Mouse (Mus musculus) intestine, embryonic 14.5 days (tissue): ENCODE results near the gene Zfp874b. TPM values are rescaled to one million over a fixed set of nuclear protein-coding genes. Genes with fewer than 3 reads are reported as not detected.
"Not testable (repeated sequence)": the region's sequence is repeated elsewhere in the genome, so short reads cannot be mapped to it uniquely, and the experiment has no call there.

Experiments
- ATAC-seq: fragments of 200-750 bp; cut with Nextera tagmentation; replicated peaks from 2 replicates; pipeline ENCODE4 v1.8.0; 2017; ENCODE audit warnings: low read depth, moderate number of reproducible peaks, moderate TSS enrichment, moderate library complexity; ENCODE audit not compliant: low FRiP score, low TSS enrichment
- DNase-seq: peaks from one replicate; pipeline ENCODE4 v3.0.0-alpha.2; 2018; ENCODE audit warnings: low spot score
- H3K27ac ChIP-seq: fragments of 300-500 bp; sonication (generic); 2 replicates; pipeline ENCODE4 v1.5.1; 2014; ENCODE audit warnings: low read depth, mild to moderate bottlenecking, control low read depth
- H3K27me3 ChIP-seq: fragments of 300-500 bp; sonication (generic); replicated peaks from 2 replicates; pipeline ENCODE4 v1.6.1; 2014; ENCODE audit warnings: low read length, control low read depth; ENCODE audit not compliant: control insufficient read depth, insufficient read depth
- H3K36me3 ChIP-seq: fragments of 300-500 bp; sonication (generic); 2 replicates; pipeline ENCODE4 v1.6.1; 2014; ENCODE audit warnings: low read length, control low read depth; ENCODE audit not compliant: control insufficient read depth, insufficient read depth
- H3K4me1 ChIP-seq: fragments of 300-500 bp; sonication (generic); replicated peaks from 2 replicates; pipeline ENCODE4 v1.6.1; 2014; ENCODE audit warnings: low read length, control low read depth, mixed read lengths; ENCODE audit not compliant: control insufficient read depth, insufficient read depth
- H3K4me2 ChIP-seq: fragments of 300-500 bp; sonication (generic); 2 replicates; pipeline ENCODE4 v1.6.1; 2014; ENCODE audit warnings: low read length
- H3K4me3 ChIP-seq: fragments of 300-500 bp; sonication (generic); 2 replicates; pipeline ENCODE4 v1.5.1; 2014; ENCODE audit warnings: low read depth, low read length, control low read depth, mixed read lengths
- H3K9ac ChIP-seq: fragments of 300-500 bp; sonication (generic); 2 replicates; pipeline ENCODE4 v1.6.1; 2014; ENCODE audit warnings: mild to moderate bottlenecking, low read length
- H3K9me3 ChIP-seq: fragments of 300-500 bp; sonication (generic); 2 replicates; pipeline ENCODE4 v1.6.1; 2016; ENCODE audit warnings: low read length, control low read depth; ENCODE audit not compliant: control insufficient read depth
- WGBS: fragments of 180-500 bp; shearing (Covaris S2); extraction: QIAGEN DNeasy Blood & Tissue Kit; methylation state at CpG from one replicate; pipeline ENCODE4 v1.1.7; 2014; 5-methylcytosine and 5-hydroxymethylcytosine counted together
- polyA plus RNA-seq: library from polyadenylated mRNA; unstranded; fragments of >200 nt; fragmentation: Nextera tagmentation; extraction: Ambion mirVana; gene quantifications from 2 replicates; pipeline ENCODE4 v1.2.1, GENCODE M21; 2014

Zfp874b gene
- polyA plus RNA-seq, 1 experiment from 2014 or later = 2.0 TPM

- Histone ChIP-seq H3K9ac (no peak overlapping the region), H3K36me3 (peaks cover 14% of the 10 kb centered on the region), H3K27me3 (no peaks in the 10 kb centered on the region), H3K9me3 (no peaks in the 10 kb centered on the region), H3K4me2 (no peak overlapping the region), H3K4me1 (peaks cover 5% of the 10 kb centered on the region), H3K27ac (no peak overlapping the region), H3K4me3 (no peak overlapping the region)
- ATAC-seq = no peak
- no peak for DNase-seq
- 57% methylated on average over 4 of the region's 4 CpGs for WGBS
Measured at GRCm38 (mm10) chr13:67481528-67481927, 2.5 kb downstream of the Zfp874b start.

- DNase-seq = no peak
Measured at GRCm38 (mm10) chr13:67469274-67469673, 14.8 kb downstream of the Zfp874b start.

GRCm38 (mm10) chr13:67463506-67464185, 20.4 kb downstream of the Zfp874b start:
- not testable (repeated sequence) for ATAC-seq, DNase-seq, H3K36me3 ChIP-seq, H3K4me2 ChIP-seq, H3K27ac ChIP-seq, H3K9me3 ChIP-seq, H3K4me1 ChIP-seq, H3K9ac ChIP-seq, H3K4me3 ChIP-seq, H3K27me3 ChIP-seq
- 84% methylated on average over 2 of the region's 5 CpGs for WGBS

More at GRCm38 (mm10) chr13:67469274-67469673, 14.8 kb downstream of the Zfp874b start:
- H3K27ac ChIP-seq = no peak overlapping the region
- no peak for ATAC-seq
- H3K36me3 ChIP-seq = peaks cover 12% of the 10 kb centered on the region
- H3K9ac ChIP-seq = no peak overlapping the region
- 92% methylated on average over 3 of the region's 3 CpGs for whole genome bisulfite sequencing
- H3K27me3 ChIP-seq = no peaks in the 10 kb centered on the region
- no peaks in the 10 kb centered on the region for H3K9me3 ChIP-seq
- no peak overlapping the region for H3K4me3 ChIP-seq
- H3K4me2 ChIP-seq = no peak overlapping the region
- no peaks in the 10 kb centered on the region for H3K4me1 ChIP-seq

GRCm38 (mm10) chr13:67452021-67452309, 32.1 kb downstream of the Zfp874b start:
- peaks cover 7% of the 10 kb centered on the region; the same call in 1 of the 2 replicates for H3K36me3 ChIP-seq
- H3K9ac ChIP-seq = peak overlapping the region; percentile 48
- H3K9me3 ChIP-seq = no peaks in the 10 kb centered on the region
- no peaks in the 10 kb centered on the region for H3K27me3 ChIP-seq
- H3K4me1 ChIP-seq = no peaks in the 10 kb centered on the region; the same call in 1 of the 2 replicates
- H3K4me3 ChIP-seq = peak overlapping the region; percentile 67
- peak overlapping the region; percentile 6; the same call in 1 of the 2 replicates for H3K27ac ChIP-seq
- no peak for DNase-seq
- H3K4me2 ChIP-seq = peak overlapping the region; percentile 77
- ATAC-seq = peak; percentile 40; the same call in 1 of the 2 replicates
- 4% methylated on average over 3 of the region's 3 CpGs for WGBS

- ATAC-seq = peak; percentile 96
Measured at GRCm38 (mm10) chr13:67451172-67452020, 32.7 kb downstream of the Zfp874b start, which contains the start of gene Zfp874a. Gene Zfp874a, minus strand, starts transcription at chr13:67451624.

GRCm38 (mm10) chr13:67437095-67437494, 47.0 kb downstream of the Zfp874b start:
- not testable (repeated sequence) for H3K27me3 ChIP-seq, H3K4me2 ChIP-seq, H3K9me3 ChIP-seq, H3K27ac ChIP-seq, H3K9ac ChIP-seq, H3K4me1 ChIP-seq, ATAC-seq, DNase-seq, H3K4me3 ChIP-seq
- H3K36me3 ChIP-seq = peaks cover 13% of the 10 kb centered on the region
- 86% methylated on average over 1 of the region's 3 CpGs for WGBS

More at GRCm38 (mm10) chr13:67451172-67452020, 32.7 kb downstream of the Zfp874b start, which contains the start of gene Zfp874a:
- Histone ChIP-seq H3K4me2 (peak within 1 kb of the TSS; percentile 77), H3K4me1 (no peaks in the 10 kb centered on the region; the same call in 1 of the 2 replicates), H3K4me3 (peak within 1 kb of the TSS; percentile 67), H3K36me3 (peaks cover 13% of the 10 kb centered on the region), H3K9me3 (no peaks in the 10 kb centered on the region), H3K27me3 (no peaks in the 10 kb centered on the region), H3K9ac (peak within 1 kb of the TSS; percentile 48), H3K27ac (peak within 1 kb of the TSS; percentile 6; the same call in 1 of the 2 replicates)
- under 1% methylated on average over 20 of the region's 20 CpGs for WGBS
- peak; percentile 91 for DNase-seq

- Histone ChIP-seq H3K4me1 (no peaks in the 10 kb centered on the region), H3K9ac (no peak overlapping the region), H3K27me3 (no peaks in the 10 kb centered on the region), H3K27ac (no peak overlapping the region), H3K9me3 (no peaks in the 10 kb centered on the region), H3K36me3 (no peaks in the 10 kb centered on the region), H3K4me3 (no peak overlapping the region), H3K4me2 (no peak overlapping the region)
- ATAC-seq (no peak), DNase-seq (no peak)
- WGBS = 81% methylated on average over 3 of the region's 3 CpGs
Measured at GRCm38 (mm10) chr13:67428116-67428515, 55.9 kb downstream of the Zfp874b start.

- not testable (repeated sequence) for H3K4me2 ChIP-seq, DNase-seq, ATAC-seq, H3K4me1 ChIP-seq, H3K36me3 ChIP-seq, H3K9ac ChIP-seq, H3K9me3 ChIP-seq, H3K4me3 ChIP-seq, H3K27ac ChIP-seq, H3K27me3 ChIP-seq
Measured at GRCm38 (mm10) chr13:67425699-67426098, 58.4 kb downstream of the Zfp874b start.
